Mouse (Mus musculus) G1E (cell line): ENCODE measurements at regions not wholly inside any gene's neighbourhood (a gene's known extent, or its start where the extent isn't known, plus 50 kb on each side); places are given as distances from the start of the nearest gene placed in this dataset.

Source experiments
- ATAC-seq: 2 replicates; pipeline ENCODE4 v1.8.0; 2016; ENCODE audit warnings: mild to moderate bottlenecking; ENCODE audit not compliant: insufficient number of reproducible peaks, poor library complexity, low FRiP score, severe bottlenecking; ENCODE audit errors: extremely low read depth
- DNase-seq: peaks from one replicate; pipeline ENCODE4 v3.0.0; 2012; ENCODE audit warnings: low spot score
- H3K27me3 ChIP-seq: 2 replicates; pipeline ENCODE4 v1.6.1; 2012; ENCODE audit warnings: mild to moderate bottlenecking, low read length, inconsistent platforms; ENCODE audit not compliant: insufficient read depth
- H3K36me3 ChIP-seq: replicated peaks from 2 replicates; pipeline ENCODE3; 2012; ENCODE audit warnings: mild to moderate bottlenecking, inconsistent platforms
- H3K4me1 ChIP-seq: 2 replicates; pipeline ENCODE4 v1.6.1; 2012; ENCODE audit warnings: low read depth, low read length, inconsistent platforms, mixed read lengths; ENCODE audit not compliant: insufficient read depth
- H3K4me3 ChIP-seq: 2 replicates; pipeline ENCODE4 v1.5.1; 2012; ENCODE audit warnings: low read depth, mild to moderate bottlenecking, inconsistent platforms, low read length, moderate library complexity, mixed read lengths
- H3K9me3 ChIP-seq: replicated peaks from 2 replicates; pipeline ENCODE4 v1.6.1; 2012; ENCODE audit warnings: inconsistent platforms
- CTCF ChIP-seq: IDR thresholded peaks from 2 replicates; pipeline ENCODE4 v1.5.1; 2012; ENCODE audit warnings: low read depth, low read length, inconsistent platforms, mixed read lengths
- GATA1 ChIP-seq: IDR thresholded peaks from 2 replicates; pipeline ENCODE4 v1.6.1; 2012; ENCODE audit warnings: borderline replicate concordance, low read length, inconsistent platforms, mixed read lengths
- GATA2 ChIP-seq: IDR thresholded peaks from 2 replicates; pipeline ENCODE4 v1.6.1; 2012; ENCODE audit warnings: low read depth, low read length, inconsistent platforms, borderline replicate concordance
- POLR2AphosphoS5 ChIP-seq: IDR thresholded peaks from 2 replicates; pipeline ENCODE4 v1.6.1; 2012; ENCODE audit warnings: low read depth, low read length, inconsistent platforms; ENCODE audit not compliant: insufficient replicate concordance
- TAL1 ChIP-seq: conservative IDR thresholded peaks from 2 replicates; pipeline ENCODE4 v1.6.1; 2012; ENCODE audit warnings: low read depth, low read length, inconsistent platforms, mixed read lengths

- no peak for TF ChIP-seq GATA2
- TF ChIP-seq GATA1: no peak
- TF ChIP-seq CTCF: no peak
- no peak for TF ChIP-seq TAL1
- no peak for TF ChIP-seq POLR2AphosphoS5
- Histone ChIP-seq H3K4me1 (no peaks in the 10 kb centered on the region), H3K9me3 (peaks cover 81% of the 10 kb centered on the region), H3K36me3 (no peaks in the 10 kb centered on the region), H3K27me3 (no peaks in the 10 kb centered on the region), H3K4me3 (no peak overlapping the region)
- DNase-seq (no peak), ATAC-seq (no peak)
Observed at GRCm38 (mm10) chr7:137735873-137736527, 298.6 kb downstream of the Glrx3 start.

GRCm38 (mm10) chr7:137741702-137742101 is 304.3 kb downstream of the Glrx3 start:
- no peak overlapping the region for H3K4me3 ChIP-seq
- H3K36me3 ChIP-seq: no peaks in the 10 kb centered on the region
- H3K27me3 ChIP-seq: no peaks in the 10 kb centered on the region
- TF ChIP-seq POLR2AphosphoS5: no peak
- no peak for TF ChIP-seq CTCF
- no peak for TF ChIP-seq TAL1
- no peak for TF ChIP-seq GATA2
- no peak for TF ChIP-seq GATA1
- peaks cover 81% of the 10 kb centered on the region for H3K9me3 ChIP-seq
- DNase-seq (no peak), ATAC-seq (no peak)
- no peaks in the 10 kb centered on the region for H3K4me1 ChIP-seq

- no peak for DNase-seq
- TF ChIP-seq GATA1: no peak
- TF ChIP-seq CTCF: no peak
- TF ChIP-seq GATA2: no peak
- no peak for TF ChIP-seq TAL1
- no peak for TF ChIP-seq POLR2AphosphoS5
- H3K36me3 ChIP-seq: no peaks in the 10 kb centered on the region
- no peak for ATAC-seq
- H3K27me3 ChIP-seq: no peaks in the 10 kb centered on the region
- H3K4me3 ChIP-seq: no peak overlapping the region
- no peaks in the 10 kb centered on the region for H3K4me1 ChIP-seq
- peaks cover 80% of the 10 kb centered on the region for H3K9me3 ChIP-seq
Observed at GRCm38 (mm10) chr7:137742297-137742751, 304.9 kb downstream of the Glrx3 start.

GRCm38 (mm10) chr7:137745575-137745974 is 308.2 kb downstream of the Glrx3 start:
- Histone ChIP-seq H3K4me1 (no peaks in the 10 kb centered on the region), H3K4me3 (no peak overlapping the region), H3K27me3 (no peaks in the 10 kb centered on the region), H3K9me3 (peaks cover 65% of the 10 kb centered on the region), H3K36me3 (no peaks in the 10 kb centered on the region)
- ATAC-seq (no peak), DNase-seq (no peak)
- TF ChIP-seq TAL1 (no peak), POLR2AphosphoS5 (no peak), GATA2 (no peak), CTCF (no peak), GATA1 (no peak)

GRCm38 (mm10) chr7:137745991-137746390 is 308.6 kb downstream of the Glrx3 start:
- H3K4me1 ChIP-seq: no peaks in the 10 kb centered on the region
- no peaks in the 10 kb centered on the region for H3K27me3 ChIP-seq
- no peaks in the 10 kb centered on the region for H3K36me3 ChIP-seq
- no peak overlapping the region for H3K4me3 ChIP-seq
- TF ChIP-seq CTCF: no peak
- no peak for TF ChIP-seq GATA1
- TF ChIP-seq TAL1: no peak
- no peak for TF ChIP-seq POLR2AphosphoS5
- TF ChIP-seq GATA2: no peak
- DNase-seq (no peak), ATAC-seq (no peak)
- peaks cover 66% of the 10 kb centered on the region for H3K9me3 ChIP-seq

- no peak for DNase-seq
Observed at GRCm38 (mm10) chr7:137748936-137749335, 311.5 kb downstream of the Glrx3 start.

GRCm38 (mm10) chr7:137750741-137751140 is 313.3 kb downstream of the Glrx3 start:
- H3K4me3 ChIP-seq: no peak overlapping the region
- H3K9me3 ChIP-seq: peaks cover 54% of the 10 kb centered on the region
- no peaks in the 10 kb centered on the region for H3K36me3 ChIP-seq
- no peak for DNase-seq
- H3K4me1 ChIP-seq: no peaks in the 10 kb centered on the region
- no peak for ATAC-seq
- TF ChIP-seq CTCF (no peak), TAL1 (no peak), GATA2 (no peak), POLR2AphosphoS5 (no peak)
- no peaks in the 10 kb centered on the region for H3K27me3 ChIP-seq

More at GRCm38 (mm10) chr7:137748936-137749335, 311.5 kb downstream of the Glrx3 start:
- ATAC-seq: no peak
- TF ChIP-seq GATA2: no peak
- no peaks in the 10 kb centered on the region for H3K36me3 ChIP-seq
- peaks cover 68% of the 10 kb centered on the region for H3K9me3 ChIP-seq
- no peaks in the 10 kb centered on the region for H3K4me1 ChIP-seq
- no peaks in the 10 kb centered on the region for H3K27me3 ChIP-seq
- H3K4me3 ChIP-seq: no peak overlapping the region
